ENCODE assay signal across 8 mouse cellular contexts in genomic region chr2:60082984-60083636, GRCm38 (mm10).
DNase-seq lines count a peak whose midpoint lies in the region; ATAC-seq and TF ChIP-seq lines count a peak whose summit lies in the region.
"Had no signal": no experiment of that assay in that cellular context is flagged by ENCODE, and none has a peak within 500 bp of the region (broad histone marks: within the 10 kb centered on the region; RNA-seq: fewer than 3 reads in every experiment).

No protein-coding gene starts in this region.

- DNase-seq in kidney, adult 11 months: no peak
- peak; percentile 30 for DNase-seq in brain, embryonic 18.5 days (ENCODE audit: low read depth, low spot score)
- DNase-seq in layer of hippocampus, adult 8-10 months (ENCODE audit: low spot score in 2 of 2): peak; percentile 59 to 63
- DNase-seq in ovary, adult 18-20 months (ENCODE audit: low spot score): no peak
- DNase-seq in midbrain, embryonic 10.5 days (ENCODE audit: low spot score): no peak

- peak overlapping the region; percentile 62 for H3K27ac ChIP-seq in kidney, embryonic 15.5 days
- H3K27ac ChIP-seq in ES-Bruce4 (ENCODE audit: insufficient read depth, low read length): peak overlapping the region; percentile 79
- H3K27ac ChIP-seq in midbrain, embryonic 10.5 days (replicated peaks): no peak overlapping the region
- H3K27ac ChIP-seq: limb, embryonic 15.5 days had no signal

- TF ChIP-seq EP300 in ES-Bruce4 (IDR thresholded peaks at IDR 0.05; ENCODE audit: insufficient read depth, low read depth, low read length): no peak

- no peaks in the 10 kb centered on the region for H3K9me3 ChIP-seq in kidney, embryonic 15.5 days (replicated peaks)
- no peaks in the 10 kb centered on the region for H3K9me3 ChIP-seq in ES-Bruce4 (replicated peaks; ENCODE audit: control insufficient read depth, insufficient read depth, low read length, poor library complexity, severe bottlenecking)
- no peaks in the 10 kb centered on the region for H3K9me3 ChIP-seq in midbrain, embryonic 10.5 days (replicated peaks)
- H3K9me3 ChIP-seq: limb, embryonic 15.5 days had no signal

- peaks cover 21% of the 10 kb centered on the region for H3K4me1 ChIP-seq in kidney, embryonic 15.5 days
- H3K4me1 ChIP-seq in ES-Bruce4 (ENCODE audit: control insufficient read depth, insufficient read depth, low read length): peaks cover 6% of the 10 kb centered on the region
- H3K4me1 ChIP-seq in midbrain, embryonic 10.5 days: peaks cover 27% of the 10 kb centered on the region

- WGBS in kidney, embryonic 15.5 days: 35% methylated on average over 7 of the region's 7 CpGs
- 72% methylated on average over 7 of the region's 7 CpGs for whole genome bisulfite sequencing in midbrain, embryonic 10.5 days

- no peaks in the 10 kb centered on the region for H3K36me3 ChIP-seq in kidney, embryonic 15.5 days
- H3K36me3 ChIP-seq in ES-Bruce4 (ENCODE audit: control insufficient read depth, insufficient read depth, low read length, poor library complexity, severe bottlenecking): no peaks in the 10 kb centered on the region
- H3K36me3 ChIP-seq in midbrain, embryonic 10.5 days: peaks cover 7% of the 10 kb centered on the region
- H3K36me3 ChIP-seq: limb, embryonic 15.5 days had no signal

- H3K27me3 ChIP-seq in kidney, embryonic 15.5 days: no peaks in the 10 kb centered on the region
- no peaks in the 10 kb centered on the region for H3K27me3 ChIP-seq in ES-Bruce4 (ENCODE audit: control insufficient read depth, insufficient read depth, low read length, poor library complexity, severe bottlenecking)
- no peaks in the 10 kb centered on the region for H3K27me3 ChIP-seq in midbrain, embryonic 10.5 days (ENCODE audit: low read depth, poor library complexity, severe bottlenecking)
- H3K27me3 ChIP-seq: limb, embryonic 15.5 days had no signal

- TF ChIP-seq POLR2A in ES-Bruce4 (IDR thresholded peaks at IDR 0.05; ENCODE audit: insufficient read depth, low read length): no peak

- no peak overlapping the region for H3K9ac ChIP-seq in kidney, embryonic 15.5 days
- no peak overlapping the region for H3K9ac ChIP-seq in ES-Bruce4 (ENCODE audit: low read depth, poor library complexity, severe bottlenecking)
- H3K9ac ChIP-seq: limb, embryonic 15.5 days had no signal

- H3K4me3 ChIP-seq in kidney, embryonic 15.5 days (replicated peaks): no peak overlapping the region
- no peak overlapping the region for H3K4me3 ChIP-seq in ES-Bruce4 (ENCODE audit: low read depth, low read length)
- H3K4me3 ChIP-seq in midbrain, embryonic 10.5 days: no peak overlapping the region
- H3K4me3 ChIP-seq: limb, embryonic 15.5 days had no signal

- H3K4me2 ChIP-seq in kidney, embryonic 15.5 days: peak overlapping the region; percentile 19; the same call in 1 of the 2 replicates
- H3K4me2 ChIP-seq: limb, embryonic 15.5 days had no signal

- no peak for TF ChIP-seq CTCF in ES-Bruce4 (IDR thresholded peaks at IDR 0.05; ENCODE audit: low read depth, low read length)

- no peak for ATAC-seq in kidney, embryonic 15.5 days (replicated peaks; ENCODE audit: low FRiP score)

Comparison
In these comparisons a context has a peak if more than half of its experiments do, and no peak if none do; other contexts are left out.
1. DNase-seq: peak in brain, embryonic 18.5 days (single experiment) and layer of hippocampus, adult 8-10 months (2 of 2); none in kidney, adult 11 months (single experiment), ovary, adult 18-20 months (single experiment) and midbrain, embryonic 10.5 days (single experiment).